Mouse (Mus musculus): ENCODE results near the gene Jpt2.

Jpt2 gene

GRCm38 (mm10) chr17:24903767-24904166 is 56.7 kb downstream of the Jpt2 start:
- no peak for DNase-seq

- peak; percentile 45 for DNase-seq
Measured at GRCm38 (mm10) chr17:24902671-24903474, 57.6 kb downstream of the Jpt2 start.

GRCm38 (mm10) chr17:24902124-24902523 is 58.4 kb downstream of the Jpt2 start:
- DNase-seq: no peak

- DNase-seq: no peak
Measured at GRCm38 (mm10) chr17:24900014-24900413, 60.5 kb downstream of the Jpt2 start.

GRCm38 (mm10) chr17:24899153-24899552 is 61.3 kb downstream of the Jpt2 start:
- DNase-seq: no peak

GRCm38 (mm10) chr17:24898041-24898854 is 62.2 kb downstream of the Jpt2 start:
- DNase-seq: no peak

GRCm38 (mm10) chr17:24897600-24897999 is 62.9 kb downstream of the Jpt2 start:
- no peak for DNase-seq

- no peak for DNase-seq
Measured at GRCm38 (mm10) chr17:24896993-24897269, 63.6 kb downstream of the Jpt2 start.

- peak; percentile 83 for DNase-seq
Measured at GRCm38 (mm10) chr17:24896241-24896992, 64.1 kb downstream of the Jpt2 start, which contains the start of gene Nme3. Nme3 (plus strand) TSS chr17:24896500.

GRCm38 (mm10) chr17:24895571-24896240 is 64.8 kb downstream of the Jpt2 start:
- DNase-seq: no peak

GRCm38 (mm10) chr17:24894995-24895547 is 65.4 kb downstream of the Jpt2 start, which contains the start of the genes Eme2 and Mrps34:
Eme2 (minus strand) TSS chr17:24895087.
Mrps34 (plus strand) TSS chr17:24895116.
- peak; percentile 88 for DNase-seq

GRCm38 (mm10) chr17:24894061-24894994 is 66.2 kb downstream of the Jpt2 start:
- DNase-seq: no peak

GRCm38 (mm10) chr17:24893276-24893675 is 67.2 kb downstream of the Jpt2 start:
- DNase-seq: no peak

GRCm38 (mm10) chr17:24892785-24893184 is 67.7 kb downstream of the Jpt2 start:
- no peak for DNase-seq

GRCm38 (mm10) chr17:24891321-24891720 is 69.2 kb downstream of the Jpt2 start:
- DNase-seq: no peak

- no peak for DNase-seq
Measured at GRCm38 (mm10) chr17:24890151-24891092, 70.1 kb downstream of the Jpt2 start.

GRCm38 (mm10) chr17:24888862-24889261 is 71.6 kb downstream of the Jpt2 start:
- no peak for DNase-seq

Data from lung, postnatal 36 days (tissue).